Mouse (Mus musculus): Measurements from ENCODE around the gene Nbr1. TPM values are rescaled to one million over a fixed set of nuclear protein-coding genes. Genes with fewer than 3 reads are reported as not detected.
"Not testable (repeated sequence)": the region's sequence is repeated elsewhere in the genome, so short reads cannot be mapped to it uniquely, and the experiment has no call there.

Nbr1 gene
- polyA plus RNA-seq, 1 experiment from 2014 or later: 103 TPM

DNA sequence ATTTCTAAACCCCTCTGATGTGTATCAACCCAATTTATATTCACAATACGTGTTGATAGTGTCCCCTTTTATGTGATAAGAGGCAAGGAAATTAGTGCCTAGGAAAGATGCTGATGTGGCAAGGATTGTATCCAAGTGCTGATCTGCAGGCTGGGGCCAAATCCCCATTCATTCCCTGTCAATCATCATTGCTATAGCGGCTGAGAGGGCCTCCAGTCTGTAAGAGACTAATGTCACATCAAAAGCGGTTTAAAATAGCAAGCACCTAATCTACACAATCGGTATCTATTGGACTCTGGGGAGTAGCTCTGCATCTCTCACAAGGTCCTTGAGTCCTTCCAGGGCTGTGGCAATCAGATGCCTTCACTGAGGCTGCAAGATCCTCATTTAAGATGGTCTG is 62.2 kb downstream of the Nbr1 start:
- no peak for ATAC-seq (replicated peaks)
- Histone ChIP-seq H3K36me3 (replicated peaks) (no peaks in the 10 kb centered on the region), H3K9me3 (no peaks in the 10 kb centered on the region), H3K4me1 (peaks cover 26% of the 10 kb centered on the region), H3K9ac (no peak overlapping the region), H3K27me3 (replicated peaks) (no peaks in the 10 kb centered on the region), H3K27ac (no peak overlapping the region), H3K4me3 (no peak overlapping the region), H3K4me2 (no peak overlapping the region)
- WGBS: 31% methylated on average over 4 of the region's 4 CpGs

DNA sequence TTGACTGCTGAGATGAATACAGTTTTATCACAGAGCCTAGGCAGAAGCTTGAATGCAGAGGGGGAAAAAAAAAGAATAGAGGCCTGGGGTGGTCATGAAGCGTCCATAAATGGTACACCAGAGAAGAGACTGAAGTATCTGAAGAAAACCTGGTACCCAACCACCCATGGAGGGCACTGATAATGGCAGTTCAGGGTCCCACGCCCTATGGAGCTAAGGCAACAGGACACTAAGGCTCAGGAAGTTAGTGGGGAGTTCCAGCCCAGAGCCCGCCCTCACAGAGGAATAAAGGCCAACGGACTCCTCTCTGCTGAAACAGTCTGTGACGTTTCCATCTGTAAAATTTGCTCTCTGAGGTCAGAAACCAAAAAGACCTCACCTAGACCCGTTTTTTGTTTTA is 63.4 kb downstream of the Nbr1 start:
- Histone ChIP-seq H3K36me3 (replicated peaks) (no peaks in the 10 kb centered on the region), H3K4me1 (peaks cover 26% of the 10 kb centered on the region), H3K9ac (no peak overlapping the region), H3K27ac (no peak overlapping the region), H3K4me2 (no peak overlapping the region), H3K9me3 (no peaks in the 10 kb centered on the region), H3K4me3 (no peak overlapping the region), H3K27me3 (replicated peaks) (no peaks in the 10 kb centered on the region)
- 90% methylated on average over 6 of the region's 6 CpGs for WGBS
- ATAC-seq (replicated peaks): no peak

GRCm38 (mm10) chr11:101616104-101616503 is 64.2 kb downstream of the Nbr1 start:
- H3K27me3 ChIP-seq (replicated peaks): no peaks in the 10 kb centered on the region
- no peak overlapping the region for H3K4me2 ChIP-seq
- no peaks in the 10 kb centered on the region for H3K36me3 ChIP-seq (replicated peaks)
- WGBS: 92% methylated on average over 8 of the region's 8 CpGs
- peaks cover 26% of the 10 kb centered on the region for H3K4me1 ChIP-seq
- H3K9me3 ChIP-seq: no peaks in the 10 kb centered on the region
- ATAC-seq (replicated peaks): no peak
- H3K4me3 ChIP-seq: no peak overlapping the region
- H3K27ac ChIP-seq: no peak overlapping the region
- no peak overlapping the region for H3K9ac ChIP-seq

DNA sequence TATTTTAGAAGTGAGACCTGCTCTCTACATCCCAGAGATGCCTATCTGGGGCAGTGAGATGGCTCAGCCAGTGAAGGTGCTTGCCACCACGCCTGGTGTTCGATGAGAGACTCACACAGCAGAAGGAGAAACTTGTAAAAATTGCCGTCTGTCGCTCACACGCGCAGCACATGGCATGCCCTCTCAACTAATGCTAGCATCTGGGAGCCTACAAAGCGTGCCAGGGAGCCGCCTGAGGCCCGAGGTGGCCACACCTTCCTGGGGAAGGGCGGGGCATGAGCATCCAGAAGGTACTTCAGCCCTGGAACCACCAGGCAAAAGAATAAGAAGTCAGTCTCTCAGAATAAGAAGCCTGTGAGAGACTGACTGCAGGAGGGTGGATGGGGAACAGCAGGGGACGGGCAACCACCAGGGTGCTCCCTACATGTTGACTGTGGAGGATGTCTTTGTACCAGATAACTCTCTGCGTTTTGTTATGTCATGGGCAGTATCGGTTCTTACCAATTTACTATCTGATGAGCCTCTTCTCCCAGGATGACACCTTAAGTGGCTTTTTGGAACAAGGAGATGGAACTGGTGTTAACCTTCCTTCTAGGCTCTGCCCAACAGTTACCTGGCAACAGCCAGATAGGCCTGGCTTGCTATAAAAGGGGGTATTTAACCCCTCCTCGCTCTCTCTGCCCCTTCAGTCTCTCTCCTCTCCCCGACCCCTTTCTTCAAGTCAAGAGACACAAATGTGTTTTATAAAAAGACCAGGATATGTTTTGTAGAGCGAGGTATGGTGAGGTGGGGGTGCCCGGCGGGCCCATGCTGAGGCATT is 65.2 kb downstream of the Nbr1 start:
- Histone ChIP-seq H3K4me1 (peaks cover 26% of the 10 kb centered on the region), H3K36me3 (replicated peaks) (no peaks in the 10 kb centered on the region), H3K27ac (peak overlapping the region; percentile 65), H3K9me3 (no peaks in the 10 kb centered on the region), H3K9ac (no peak overlapping the region), H3K27me3 (replicated peaks) (no peaks in the 10 kb centered on the region), H3K4me2 (peak overlapping the region; percentile 39), H3K4me3 (no peak overlapping the region)
- ATAC-seq (replicated peaks): peak; percentile 50; the same call in 1 of the 2 replicates
- WGBS: 18% methylated on average over 18 of the region's 18 CpGs

DNA sequence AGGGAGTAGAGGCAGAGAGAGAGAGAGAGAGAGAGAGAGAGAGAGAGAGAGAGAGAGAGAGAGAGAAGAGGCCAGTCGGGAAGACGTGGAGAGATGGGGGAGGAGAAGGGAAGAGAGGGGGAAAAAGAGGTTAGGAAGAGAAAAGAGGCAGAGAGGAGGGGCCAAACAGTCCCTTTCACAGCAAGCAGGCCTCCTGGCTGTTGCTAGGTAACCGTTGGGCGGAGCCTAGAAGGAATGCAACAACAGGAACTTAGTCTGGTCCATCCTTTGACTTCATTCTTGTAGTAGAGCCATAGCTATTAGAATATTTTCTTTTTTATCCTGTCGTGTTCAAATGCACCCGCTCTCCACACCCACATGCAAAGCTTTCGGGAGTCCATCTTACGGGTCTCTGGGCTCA is 65.9 kb downstream of the Nbr1 start:
- ATAC-seq (replicated peaks): peak; percentile 69; the same call in 1 of the 2 replicates
- H3K9me3 ChIP-seq: no peaks in the 10 kb centered on the region
- H3K27me3 ChIP-seq (replicated peaks): no peaks in the 10 kb centered on the region
- no peaks in the 10 kb centered on the region for H3K36me3 ChIP-seq (replicated peaks)
- peak overlapping the region; percentile 65 for H3K27ac ChIP-seq
- H3K4me3 ChIP-seq: no peak overlapping the region
- peaks cover 26% of the 10 kb centered on the region for H3K4me1 ChIP-seq
- 4% methylated on average over 6 of the region's 8 CpGs for WGBS
- peak overlapping the region; percentile 39 for H3K4me2 ChIP-seq
- H3K9ac ChIP-seq: no peak overlapping the region

DNA sequence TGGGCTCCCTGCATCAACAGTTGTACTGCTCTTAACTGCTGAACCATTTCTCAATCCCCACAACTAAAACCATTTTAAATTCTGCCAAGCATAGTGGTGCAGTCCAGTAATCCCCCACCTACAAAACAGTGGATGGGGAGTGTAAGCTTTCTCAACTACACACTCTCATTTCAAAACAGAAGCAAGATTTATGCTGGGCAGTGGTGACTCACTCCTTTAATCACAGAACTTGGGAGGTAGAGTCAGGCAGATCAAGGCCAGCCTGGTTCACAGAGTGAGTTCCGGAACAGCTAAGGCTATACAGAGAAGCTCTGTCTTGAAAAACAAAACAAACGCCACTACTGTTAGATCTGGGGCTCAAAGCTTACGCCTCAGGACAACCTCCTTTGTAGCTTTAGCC is 66.6 kb downstream of the Nbr1 start:
- no peaks in the 10 kb centered on the region for H3K36me3 ChIP-seq (replicated peaks)
- H3K9ac ChIP-seq: no peak overlapping the region
- no peak overlapping the region; the same call in 1 of the 2 replicates for H3K27ac ChIP-seq
- H3K4me2 ChIP-seq: no peak overlapping the region
- H3K4me1 ChIP-seq: peaks cover 26% of the 10 kb centered on the region
- no peaks in the 10 kb centered on the region for H3K27me3 ChIP-seq (replicated peaks)
- ATAC-seq (replicated peaks): no peak
- no peaks in the 10 kb centered on the region for H3K9me3 ChIP-seq
- WGBS: 63% methylated on average over 3 of the region's 3 CpGs
- H3K4me3 ChIP-seq: no peak overlapping the region

GRCm38 (mm10) chr11:101620022-101620655 is 68.2 kb downstream of the Nbr1 start:
- H3K27ac ChIP-seq; H3K4me2 ChIP-seq; H3K9me3 ChIP-seq; ATAC-seq (replicated peaks); H3K4me3 ChIP-seq; H3K27me3 ChIP-seq (replicated peaks); H3K9ac ChIP-seq; H3K36me3 ChIP-seq (replicated peaks): not testable (repeated sequence)
- 90% methylated on average over 11 of the region's 11 CpGs for WGBS
- peaks cover 19% of the 10 kb centered on the region for H3K4me1 ChIP-seq

- peak overlapping the region; percentile 49 for H3K9ac ChIP-seq
- WGBS: 4% methylated on average over 8 of the region's 8 CpGs
- ATAC-seq (replicated peaks): peak; percentile 57
- peak overlapping the region; percentile 42 for H3K4me3 ChIP-seq
- H3K4me1 ChIP-seq: peaks cover 8% of the 10 kb centered on the region
- no peaks in the 10 kb centered on the region for H3K36me3 ChIP-seq (replicated peaks)
- H3K27me3 ChIP-seq (replicated peaks): no peaks in the 10 kb centered on the region
- H3K4me2 ChIP-seq: peak overlapping the region; percentile 98
- H3K27ac ChIP-seq: peak overlapping the region; percentile 85
- no peaks in the 10 kb centered on the region for H3K9me3 ChIP-seq
Measured at GRCm38 (mm10) chr11:101626649-101626994, 74.7 kb downstream of the Nbr1 start.

- Histone ChIP-seq H3K9me3 (no peaks in the 10 kb centered on the region), H3K27me3 (replicated peaks) (no peaks in the 10 kb centered on the region), H3K4me3 (peak within 1 kb of the TSS; percentile 60), H3K36me3 (replicated peaks) (no peaks in the 10 kb centered on the region), H3K4me2 (peak within 1 kb of the TSS; percentile 98), H3K4me1 (peaks cover 8% of the 10 kb centered on the region), H3K27ac (peak within 1 kb of the TSS; percentile 85), H3K9ac (peak within 1 kb of the TSS; percentile 51)
- whole genome bisulfite sequencing: under 1% methylated on average over 34 of the region's 34 CpGs
- peak; percentile 93 for ATAC-seq (replicated peaks)
Measured at GRCm38 (mm10) chr11:101626995-101627856, 75.3 kb downstream of the Nbr1 start, which contains the start of gene Rdm1. Rdm1 (plus strand) TSS chr11:101627195.

GRCm38 (mm10) chr11:101627857-101628559 is 76.1 kb downstream of the Nbr1 start:
- Histone ChIP-seq H3K4me3 (peak overlapping the region; percentile 60), H3K9me3 (no peaks in the 10 kb centered on the region), H3K36me3 (replicated peaks) (no peaks in the 10 kb centered on the region), H3K9ac (peak overlapping the region; percentile 51), H3K27me3 (replicated peaks) (no peaks in the 10 kb centered on the region), H3K4me1 (peaks cover 8% of the 10 kb centered on the region), H3K27ac (peak overlapping the region; percentile 80), H3K4me2 (peak overlapping the region; percentile 98)
- WGBS: under 1% methylated on average over 33 of the region's 33 CpGs
- peak; percentile 51 for ATAC-seq (replicated peaks)

- H3K27me3 ChIP-seq (replicated peaks); H3K36me3 ChIP-seq (replicated peaks); ATAC-seq (replicated peaks); H3K4me1 ChIP-seq; H3K9me3 ChIP-seq; H3K27ac ChIP-seq; H3K9ac ChIP-seq: not testable (repeated sequence)
- H3K4me2 ChIP-seq: peak overlapping the region; percentile 98
- peak overlapping the region; percentile 60; the same call in 1 of the 2 replicates for H3K4me3 ChIP-seq
- 73% methylated on average over 4 of the region's 5 CpGs for WGBS
Measured at GRCm38 (mm10) chr11:101628733-101629417, 76.9 kb downstream of the Nbr1 start.
